Mouse (Mus musculus): ENCODE data around the gene Aire.

Gene Aire

DNA sequence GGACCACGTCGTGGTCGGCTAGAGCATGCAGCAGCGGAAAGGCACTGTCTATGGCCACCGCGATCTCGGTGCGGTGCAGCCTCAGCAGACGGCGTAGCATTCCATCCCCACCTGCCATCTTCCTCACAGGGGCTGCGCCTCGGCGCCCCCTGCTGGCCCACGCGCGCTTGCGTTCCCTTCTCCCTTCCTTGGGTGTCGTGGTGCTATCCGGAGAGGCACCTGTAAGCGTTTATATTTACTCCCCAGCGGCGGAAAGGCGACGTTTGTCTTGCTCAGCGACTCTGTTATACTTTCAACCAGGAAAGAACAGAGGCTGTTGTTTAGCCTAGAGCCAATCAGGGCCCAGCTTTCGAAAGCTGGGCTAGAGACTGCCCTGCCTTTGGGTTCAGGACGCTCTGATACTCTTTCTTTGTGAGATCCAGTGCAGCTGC lies at the start of gene Aire:
Gene Aire (minus strand): TSS at position 205 of the 431 bp plus-strand sequence.
- DNase-seq (ENCODE audit: low read depth, low spot score) = no peak

GRCm38 (mm10) chr10:78092725-78093029 lies 49.3 kb upstream of the Aire start:
- DNase-seq (ENCODE audit: low read depth, low spot score) = no peak

- peak; percentile 86 for DNase-seq (ENCODE audit: low read depth, low spot score)
These were observed 48.7 kb upstream of the Aire start for GRCm38 (mm10) chr10:78091865-78092724.

- DNase-seq (ENCODE audit: low read depth, low spot score) = no peak
These were observed 47.5 kb upstream of the Aire start for GRCm38 (mm10) chr10:78090706-78091491.

DNA sequence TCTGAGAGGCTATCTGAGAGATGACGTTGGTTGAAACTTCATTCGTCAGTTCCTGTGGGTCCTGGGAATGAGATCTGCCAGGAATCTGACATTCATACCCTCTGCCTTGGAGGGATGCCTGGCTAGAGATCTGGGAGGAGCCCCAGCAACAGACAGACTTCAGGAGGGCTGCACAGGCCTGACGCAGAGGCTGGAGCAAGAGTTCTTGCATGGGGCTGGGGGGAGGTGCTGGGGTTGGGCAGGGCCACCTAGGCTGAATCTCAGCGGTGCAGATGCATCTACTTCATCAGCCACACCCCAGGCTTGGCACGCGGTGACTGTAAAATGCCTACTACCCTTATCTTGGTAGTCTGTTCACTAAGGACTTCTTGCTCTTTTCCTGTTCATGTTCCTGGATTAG lies 46.8 kb upstream of the Aire start:
- peak; percentile 11 for DNase-seq (ENCODE audit: low read depth, low spot score)

GRCm38 (mm10) chr10:78087101-78087511 lies 43.7 kb upstream of the Aire start:
- DNase-seq (ENCODE audit: low read depth, low spot score) = no peak

- DNase-seq (ENCODE audit: low read depth, low spot score) = no peak
These were observed 43.1 kb upstream of the Aire start for GRCm38 (mm10) chr10:78086444-78087061.

GRCm38 (mm10) chr10:78085711-78086110 lies 42.3 kb upstream of the Aire start:
- no peak for DNase-seq (ENCODE audit: low read depth, low spot score)

DNA sequence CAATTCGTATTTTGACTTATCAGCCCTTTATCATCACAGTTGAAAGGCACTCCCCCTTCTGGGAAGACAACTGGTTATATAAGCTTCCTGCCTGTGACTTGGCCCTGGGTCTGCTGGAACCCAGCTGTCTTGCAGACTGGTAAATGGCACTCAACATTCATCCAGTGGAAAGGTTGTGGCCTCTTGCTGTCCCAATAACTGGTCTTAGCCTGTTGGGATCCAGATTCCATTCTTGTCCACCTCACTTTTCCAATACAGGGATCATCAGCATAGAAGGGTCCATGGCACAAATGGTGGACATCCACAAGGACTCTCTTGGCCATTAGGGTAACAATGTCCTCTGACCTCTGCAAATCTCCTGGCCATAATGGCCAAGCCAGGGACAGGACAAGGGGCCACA lies 40.7 kb upstream of the Aire start:
- DNase-seq (ENCODE audit: low read depth, low spot score) = no peak

GRCm38 (mm10) chr10:78079955-78080591 lies 36.7 kb upstream of the Aire start:
- DNase-seq (ENCODE audit: low read depth, low spot score) = peak; percentile 44

GRCm38 (mm10) chr10:78078276-78078675 lies 34.9 kb upstream of the Aire start:
- DNase-seq (ENCODE audit: low read depth, low spot score) = no peak

DNA sequence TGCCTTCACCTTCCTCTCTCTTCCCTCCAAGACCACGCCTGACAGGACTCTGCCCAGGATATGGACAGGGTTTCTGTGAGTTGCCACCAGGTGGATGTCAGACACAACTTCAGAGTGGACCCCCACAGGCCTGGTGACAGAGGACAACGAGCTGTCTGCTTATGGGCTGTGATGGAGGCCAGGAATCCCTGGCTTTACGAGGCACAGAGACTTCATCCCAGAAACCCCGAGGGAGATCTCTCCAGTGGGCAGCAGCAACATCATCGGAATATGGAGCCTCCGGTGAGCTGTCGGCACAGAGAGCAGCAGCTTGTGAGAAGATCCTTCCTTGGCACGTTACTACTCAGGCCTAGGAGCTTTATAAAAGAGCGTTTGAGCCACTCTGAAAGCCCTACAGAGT lies 34.5 kb upstream of the Aire start:
- DNase-seq (ENCODE audit: low read depth, low spot score) = no peak

DNA sequence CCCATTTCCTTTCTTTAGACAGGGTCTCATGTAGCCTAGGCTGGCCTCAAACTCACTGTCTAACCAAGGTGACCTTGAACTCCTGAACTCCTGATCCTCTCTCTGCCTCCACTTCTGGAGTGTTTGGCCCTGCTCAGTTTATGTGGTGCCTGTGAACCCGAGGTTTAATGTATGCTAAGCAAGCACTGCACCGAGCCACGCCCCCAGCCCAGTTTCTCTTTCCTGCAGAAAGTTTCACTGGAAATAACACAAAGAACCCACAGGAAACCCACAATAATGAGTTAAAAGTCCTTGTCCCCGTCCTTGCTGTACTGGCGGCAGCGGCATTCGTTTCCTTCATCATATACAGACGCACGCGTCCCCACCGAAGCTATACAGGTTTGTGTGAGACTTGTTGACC lies 31.6 kb upstream of the Aire start:
- DNase-seq (ENCODE audit: low read depth, low spot score) = no peak

GRCm38 (mm10) chr10:78074151-78074550 lies 30.7 kb upstream of the Aire start:
- DNase-seq (ENCODE audit: low read depth, low spot score) = no peak

- DNase-seq (ENCODE audit: low read depth, low spot score) = no peak
These were observed 25.9 kb upstream of the Aire start, which contains the start of gene Icosl for GRCm38 (mm10) chr10:78069101-78070011. Icosl (plus strand) TSS chr10:78069302.

GRCm38 (mm10) chr10:78068541-78068940 lies 25.1 kb upstream of the Aire start:
- no peak for DNase-seq (ENCODE audit: low read depth, low spot score)

DNA sequence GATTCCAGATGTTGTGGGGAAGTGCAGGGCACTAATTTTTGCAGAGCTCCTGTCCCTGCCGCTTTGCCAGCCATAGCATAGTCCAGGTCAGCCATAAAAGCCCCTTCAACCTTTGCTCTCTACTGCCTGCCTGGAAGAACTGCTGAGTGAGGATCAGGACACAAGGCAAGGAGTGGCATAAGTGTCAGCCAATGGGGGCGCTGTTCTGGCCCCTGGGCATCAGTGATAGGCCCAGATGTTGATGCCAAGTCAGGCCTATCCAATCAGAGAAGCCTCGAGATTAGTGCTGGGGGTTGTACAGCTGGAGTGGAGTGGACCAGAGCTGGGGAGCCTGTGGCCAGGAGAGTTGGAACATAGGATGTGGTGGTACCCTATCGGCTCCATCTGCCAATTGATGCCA lies 23.8 kb upstream of the Aire start:
- no peak for DNase-seq (ENCODE audit: low read depth, low spot score)

DNA sequence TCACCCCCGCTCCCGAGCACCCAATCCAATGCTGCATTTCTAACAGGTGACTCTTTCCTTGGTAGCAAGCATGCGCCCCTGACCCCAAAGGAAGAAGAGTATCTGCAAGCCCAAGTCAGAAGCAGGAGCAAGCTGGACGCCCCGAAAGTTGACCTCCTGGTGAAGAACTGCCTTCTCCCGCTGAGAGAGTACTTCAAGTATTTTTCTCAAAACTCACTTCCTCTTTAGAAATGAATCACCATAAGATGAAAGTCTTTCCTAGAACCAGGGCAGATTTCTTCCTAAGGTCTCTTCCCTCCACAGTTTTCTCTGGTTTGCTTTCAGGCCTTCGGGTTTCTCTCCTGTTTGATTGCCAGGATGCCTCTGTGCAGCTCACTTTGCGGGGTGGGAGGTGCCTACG lies 19.7 kb upstream of the Aire start:
- DNase-seq (ENCODE audit: low read depth, low spot score) = no peak

- no peak for DNase-seq (ENCODE audit: low read depth, low spot score)
These were observed 13.6 kb upstream of the Aire start for GRCm38 (mm10) chr10:78057056-78057455.

DNA sequence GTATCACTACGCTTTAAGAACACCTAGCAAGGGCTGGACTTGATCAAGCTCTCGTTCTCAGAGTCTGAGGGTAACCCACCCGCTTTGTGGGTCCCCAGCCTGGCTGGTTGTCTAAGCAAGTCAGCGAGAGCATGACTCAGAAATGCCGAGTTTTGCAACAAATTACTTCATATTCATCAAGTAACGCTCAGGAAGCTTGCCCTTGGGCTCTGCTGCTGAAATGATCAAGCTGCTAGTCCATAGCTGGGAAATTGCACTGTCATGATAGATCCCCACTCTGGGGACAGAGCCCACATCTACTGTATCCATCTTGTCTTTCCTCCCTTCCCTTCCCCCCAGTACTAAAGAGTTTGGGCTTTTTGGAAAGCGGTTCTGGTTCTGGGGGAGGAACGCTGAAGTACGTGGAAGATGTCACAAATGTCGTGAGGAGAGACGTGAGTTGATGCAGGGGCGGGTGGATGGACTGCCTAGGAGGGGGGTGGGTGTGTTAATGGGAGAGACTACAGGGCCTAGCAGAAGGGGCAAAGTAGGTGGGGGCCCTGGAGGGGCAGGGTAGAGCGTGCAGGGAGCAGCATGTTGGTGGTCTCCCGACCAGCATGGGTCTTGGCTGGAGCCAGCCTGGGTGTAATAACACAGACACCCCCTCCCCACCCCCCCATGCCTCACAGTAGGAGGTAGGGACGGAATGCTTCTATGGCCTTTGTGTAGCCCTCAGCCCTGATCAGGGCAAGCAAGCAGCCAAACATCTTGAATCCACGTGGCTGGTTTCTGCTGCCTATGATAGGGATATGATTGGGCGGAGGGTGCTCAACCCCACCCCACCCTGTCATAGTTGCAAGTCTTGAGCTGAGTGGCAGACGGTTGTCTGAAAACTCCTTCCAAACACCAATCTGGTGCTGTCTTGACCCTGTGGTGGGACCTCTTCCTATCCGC lies 11.5 kb upstream of the Aire start:
- DNase-seq (ENCODE audit: low read depth, low spot score) = peak; percentile 55
